Mouse (Mus musculus) intestine, postnatal 0 days (tissue): ENCODE results near the gene Tyro3. TPM values are rescaled to one million over a fixed set of nuclear protein-coding genes. Genes with fewer than 3 reads are reported as not detected.

ENCODE experiments used
- ATAC-seq: fragments of 200-750 bp; cut with Nextera tagmentation; 2 replicates; pipeline ENCODE4 v1.8.0; 2017; ENCODE audit warnings: mild to moderate bottlenecking, moderate TSS enrichment, moderate library complexity
- H3K27ac ChIP-seq: fragments of 300-500 bp; sonication (generic); 2 replicates; pipeline ENCODE4 v1.5.1; 2014; ENCODE audit warnings: mild to moderate bottlenecking, low read depth, low read length, moderate library complexity
- H3K27me3 ChIP-seq: fragments of 300-500 bp; sonication (generic); replicated peaks from 2 replicates; pipeline ENCODE4 v1.6.1; 2014; ENCODE audit warnings: low read length, mixed read lengths; ENCODE audit not compliant: control insufficient read depth, insufficient read depth
- H3K36me3 ChIP-seq: fragments of 300-500 bp; sonication (generic); 2 replicates; pipeline ENCODE4 v1.6.1; 2014; ENCODE audit warnings: mild to moderate bottlenecking, moderate library complexity; ENCODE audit not compliant: control insufficient read depth, insufficient read depth
- H3K4me1 ChIP-seq: fragments of 300-500 bp; sonication (generic); replicated peaks from 2 replicates; pipeline ENCODE4 v1.6.1; 2014; ENCODE audit warnings: antibody characterized with exemption, low read length, mixed read lengths; ENCODE audit not compliant: control insufficient read depth, insufficient read depth
- H3K4me2 ChIP-seq: fragments of 300-500 bp; sonication (generic); replicated peaks from 2 replicates; pipeline ENCODE4 v1.6.1; 2014; ENCODE audit warnings: low read depth, mild to moderate bottlenecking, moderate library complexity
- H3K4me3 ChIP-seq: fragments of 300-500 bp; sonication (generic); 2 replicates; pipeline ENCODE4 v1.5.1; 2014; ENCODE audit warnings: low read depth, low read length
- H3K9ac ChIP-seq: fragments of 300-500 bp; sonication (generic); 2 replicates; pipeline ENCODE4 v1.6.1; 2014; ENCODE audit warnings: mild to moderate bottlenecking, low read depth, low read length
- H3K9me3 ChIP-seq: fragments of 300-500 bp; sonication (generic); 2 replicates; pipeline ENCODE4 v1.6.1; 2016; ENCODE audit warnings: mixed run types; ENCODE audit not compliant: control insufficient read depth
- CTCF ChIP-seq: sonication (generic); IDR thresholded peaks from 2 replicates; pipeline ENCODE4 v1.5.1; 2016; ENCODE audit warnings: low read depth, mild to moderate bottlenecking, control low read depth, antibody characterized with exemption, moderate library complexity
- WGBS: fragments of 180-500 bp; shearing (Covaris S2); extraction: QIAGEN DNeasy Blood & Tissue Kit; methylation state at CpG from one replicate; pipeline ENCODE4 v1.1.7; 2014; 5-methylcytosine and 5-hydroxymethylcytosine counted together
- polyA plus RNA-seq: library from polyadenylated mRNA; unstranded; fragments of >200 nt; fragmentation: Nextera tagmentation; extraction: Ambion mirVana; gene quantifications from 2 replicates; pipeline ENCODE4 v1.2.1, GENCODE M21; 2015

Gene Tyro3
- 4.5 and 5.6 TPM in 2 replicates for polyA plus RNA-seq

DNA sequence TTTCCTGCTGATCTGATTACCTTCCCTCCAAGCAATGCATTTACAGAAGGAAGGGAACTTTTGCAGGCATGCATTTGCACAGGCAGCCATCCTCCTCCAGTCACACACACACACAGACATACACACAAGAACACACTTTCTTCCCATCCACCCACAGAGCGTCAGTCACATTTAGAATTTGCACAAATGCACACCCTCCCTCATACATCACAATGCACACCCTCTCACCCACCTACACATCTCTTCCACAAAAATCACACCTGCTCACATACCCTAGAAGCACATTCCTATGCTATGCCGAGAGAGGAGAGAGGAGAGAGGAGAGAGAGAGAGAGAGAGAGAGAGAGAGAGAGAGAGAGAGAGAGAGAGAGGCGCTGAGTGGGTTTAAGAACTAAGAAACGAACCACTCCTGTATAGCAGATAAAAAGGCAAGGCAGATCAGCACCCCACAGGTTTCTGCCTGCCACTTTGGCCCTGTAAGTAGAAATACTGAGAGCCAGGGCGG lies at the start of gene Tyro3:
Gene Tyro3 (plus strand): TSS at position 455 of the 505 bp plus-strand sequence.
- 84% methylated on average over 5 of the region's 5 CpGs for WGBS
- no peaks in the 10 kb centered on the region for H3K9me3 ChIP-seq
- no peak within 1 kb of the TSS for H3K27ac ChIP-seq
- no peaks in the 10 kb centered on the region for H3K4me1 ChIP-seq
- no peak within 1 kb of the TSS for H3K4me3 ChIP-seq
- no peak for TF ChIP-seq CTCF
- ATAC-seq = no peak
- H3K36me3 ChIP-seq = no peaks in the 10 kb centered on the region
- H3K4me2 ChIP-seq = 0 out of 2 replicates have a peak within 1 kb of the TSS, but pooled peaks have one; percentile 3
- H3K27me3 ChIP-seq = no peaks in the 10 kb centered on the region; the same call in 1 of the 2 replicates
- H3K9ac ChIP-seq = no peak within 1 kb of the TSS

DNA sequence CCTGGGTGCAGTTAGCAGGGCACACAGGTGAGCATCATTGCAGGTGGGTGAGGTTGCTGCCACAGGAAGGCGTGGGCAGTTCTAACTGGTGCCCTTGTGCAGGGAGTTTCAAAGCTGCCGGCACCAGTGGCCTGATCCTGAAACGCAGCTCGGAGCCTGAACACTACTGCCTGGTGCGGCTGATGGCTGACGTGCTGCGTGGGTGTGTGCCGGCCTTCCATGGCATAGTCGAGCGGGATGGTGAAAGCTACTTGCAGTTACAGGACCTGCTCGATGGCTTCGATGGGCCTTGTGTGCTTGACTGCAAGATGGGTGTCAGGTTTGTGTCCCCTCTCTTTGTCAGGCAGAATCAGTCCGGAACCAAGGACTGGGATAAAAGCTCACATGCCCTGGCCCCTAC lies 48.3 kb upstream of the Tyro3 start:
- no peak overlapping the region for H3K4me2 ChIP-seq
- H3K9me3 ChIP-seq = no peaks in the 10 kb centered on the region
- H3K36me3 ChIP-seq = no peaks in the 10 kb centered on the region
- H3K27ac ChIP-seq = no peak overlapping the region
- TF ChIP-seq CTCF = no peak
- no peaks in the 10 kb centered on the region for H3K27me3 ChIP-seq
- H3K4me1 ChIP-seq = peaks cover 7% of the 10 kb centered on the region; the same call in 1 of the 2 replicates
- H3K9ac ChIP-seq = no peak overlapping the region
- 80% methylated on average over 13 of the region's 13 CpGs for WGBS
- H3K4me3 ChIP-seq = no peak overlapping the region
- ATAC-seq = no peak

DNA sequence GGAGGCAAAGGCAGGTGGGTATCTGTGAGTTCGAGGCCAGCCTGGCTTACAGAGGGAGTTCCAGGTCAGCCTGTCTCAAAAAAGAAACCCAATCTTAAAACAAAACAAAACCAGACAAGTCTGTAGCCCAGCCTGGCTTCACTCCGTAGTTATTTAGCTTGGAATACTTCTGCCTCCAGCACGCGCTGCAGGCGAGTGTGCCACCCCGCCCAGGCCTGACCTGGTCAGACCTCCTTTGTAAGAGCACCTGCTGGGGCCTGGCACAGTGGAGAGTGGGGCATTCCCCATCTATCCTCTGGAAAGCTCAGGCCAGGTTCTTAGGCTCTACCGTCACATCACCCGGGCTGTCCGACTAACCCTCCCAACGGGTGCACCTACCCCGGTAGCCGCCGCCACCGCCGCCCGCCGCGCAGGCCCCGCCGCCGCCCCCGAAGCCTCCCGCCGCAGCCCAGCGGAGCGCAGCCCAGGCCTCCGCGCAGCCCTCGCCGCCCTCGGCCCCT lies 39.9 kb upstream of the Tyro3 start:
- peak overlapping the region; percentile 100 for H3K4me2 ChIP-seq
- peak; percentile 34; the same call in 1 of the 2 replicates for ATAC-seq
- H3K27ac ChIP-seq = no peak overlapping the region
- H3K36me3 ChIP-seq = no peaks in the 10 kb centered on the region
- peak overlapping the region; percentile 43 for H3K9ac ChIP-seq
- WGBS = 5% methylated on average over 29 of the region's 31 CpGs
- H3K4me3 ChIP-seq = peak overlapping the region; percentile 77
- H3K9me3 ChIP-seq = no peaks in the 10 kb centered on the region
- peaks cover 25% of the 10 kb centered on the region for H3K27me3 ChIP-seq
- H3K4me1 ChIP-seq = peaks cover 3% of the 10 kb centered on the region; the same call in 1 of the 2 replicates
- no peak for TF ChIP-seq CTCF

DNA sequence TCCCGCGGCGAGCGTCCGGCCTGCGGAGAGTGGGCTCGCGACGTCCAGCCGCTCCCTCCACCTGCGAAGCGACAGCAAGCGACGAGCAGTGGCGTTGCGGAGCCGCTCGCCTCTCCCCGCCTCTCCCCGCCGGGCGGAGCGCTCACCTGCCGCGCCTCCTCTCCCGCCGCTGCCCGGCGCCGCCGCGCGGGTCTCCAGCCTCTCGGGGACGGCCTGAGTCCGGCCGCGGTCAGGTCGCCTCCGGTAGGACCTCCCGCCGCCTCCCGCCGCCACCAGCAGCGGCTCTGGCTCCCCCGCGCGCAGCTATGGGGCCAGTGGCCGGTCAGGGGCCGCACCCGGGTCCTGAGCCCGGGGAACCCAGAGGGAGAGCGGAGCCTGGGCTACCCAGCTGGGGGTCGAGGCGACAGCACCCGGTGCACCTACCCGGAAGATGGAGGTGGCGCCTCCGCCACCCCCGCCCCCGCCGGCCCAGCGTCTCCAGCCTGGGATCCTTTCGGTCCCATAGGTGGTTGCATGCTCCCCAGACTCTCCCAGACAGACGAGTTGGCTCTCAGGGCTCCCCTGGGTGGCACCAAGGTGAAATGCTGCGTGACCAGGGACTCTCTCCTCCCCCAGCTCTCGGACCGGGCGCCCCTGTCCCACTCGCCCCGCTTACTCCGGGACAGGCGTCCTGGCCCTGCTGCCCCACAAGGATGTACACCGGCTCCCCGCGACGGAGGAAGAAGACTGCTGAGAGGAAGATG lies 39.3 kb upstream of the Tyro3 start:
- no peak for TF ChIP-seq CTCF
- peak overlapping the region; percentile 43 for H3K9ac ChIP-seq
- under 1% methylated on average over 58 of the region's 77 CpGs for WGBS
- H3K36me3 ChIP-seq = 0 out of 2 replicates have a peak, but pooled peaks cover under 1% of the 10 kb centered on the region
- H3K27me3 ChIP-seq = peaks cover 25% of the 10 kb centered on the region
- no peaks in the 10 kb centered on the region for H3K9me3 ChIP-seq
- peak overlapping the region; percentile 77 for H3K4me3 ChIP-seq
- H3K4me2 ChIP-seq = peak overlapping the region; percentile 100
- peaks cover 3% of the 10 kb centered on the region; the same call in 1 of the 2 replicates for H3K4me1 ChIP-seq
- ATAC-seq = peak; percentile 39
- no peak overlapping the region for H3K27ac ChIP-seq

DNA sequence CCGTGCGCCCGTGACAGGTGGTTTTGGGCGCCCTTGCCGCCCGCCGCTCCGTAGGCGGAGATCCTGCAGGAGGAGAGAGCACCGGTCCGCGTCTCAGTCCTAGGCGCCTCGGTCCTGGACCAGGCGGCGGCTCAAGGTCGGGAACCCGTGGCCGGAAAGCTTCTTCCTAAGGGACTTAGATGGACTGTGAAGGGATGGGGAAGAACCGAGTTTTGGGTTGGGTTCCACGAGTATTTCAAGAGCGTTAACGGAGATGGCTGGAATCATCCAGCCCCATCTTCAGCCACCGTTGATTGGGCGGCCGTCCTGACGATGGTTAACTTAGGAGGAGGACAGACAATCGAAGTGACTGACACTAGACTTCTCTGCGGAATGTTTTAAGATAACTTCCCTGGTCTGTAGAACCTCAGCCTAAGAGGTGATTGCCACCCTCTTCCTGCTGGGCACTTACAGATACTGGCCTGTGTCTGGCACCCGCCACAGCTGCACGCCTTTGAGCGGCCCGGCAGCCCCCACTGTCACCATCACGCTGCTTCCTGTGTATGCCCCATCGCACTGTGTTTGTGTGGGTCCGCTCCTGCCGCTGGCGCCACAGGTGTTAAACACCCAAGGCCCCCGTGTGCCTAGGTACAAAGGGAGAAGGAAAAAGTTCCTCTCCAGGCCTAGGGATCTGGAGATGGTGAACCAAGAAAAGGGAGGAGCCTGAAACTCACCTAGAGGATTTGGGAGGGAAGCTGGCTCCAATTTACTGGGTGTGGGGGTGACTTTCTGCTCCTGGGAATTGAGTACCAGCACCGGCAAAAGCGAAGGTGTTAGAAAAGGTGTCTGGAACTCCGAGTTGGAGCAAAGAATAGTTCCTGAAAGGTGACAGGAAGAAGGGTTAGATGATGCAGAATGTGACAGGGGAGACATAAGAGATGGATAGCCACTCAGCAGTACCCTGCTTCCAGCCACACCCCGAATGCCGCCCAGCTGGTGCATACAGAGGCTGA lies 38.4 kb upstream of the Tyro3 start:
- Histone ChIP-seq H3K27me3 (peaks cover 25% of the 10 kb centered on the region), H3K9ac (peak overlapping the region; percentile 43; the same call in 1 of the 2 replicates), H3K4me2 (peak overlapping the region; percentile 100), H3K9me3 (no peaks in the 10 kb centered on the region), H3K27ac (no peak overlapping the region), H3K36me3 (peaks cover 9% of the 10 kb centered on the region), H3K4me1 (peaks cover 3% of the 10 kb centered on the region; the same call in 1 of the 2 replicates), H3K4me3 (peak overlapping the region; percentile 77)
- ATAC-seq = no peak; the same call in 1 of the 2 replicates
- 11% methylated on average over 44 of the region's 44 CpGs for WGBS
- no peak for TF ChIP-seq CTCF
